Mouse (Mus musculus) layer of hippocampus, adult 2 months (tissue): ENCODE measurements around the gene Acap2. TPM values are rescaled to one million over a fixed set of nuclear protein-coding genes. Genes with fewer than 3 reads are reported as not detected.
A peak's percentile ranks its signal among the peaks of the same experiment; 100 is the strongest.

ENCODE experiments used
- DNase-seq, 2 experiments: peaks; one replicate each; pipeline ENCODE4 v3.0.0; 2022; ENCODE audit warnings: low spot score in 2 of 2
- H3K27ac ChIP-seq: fragments of 200-600 bp; 2 replicates; pipeline ENCODE4 v1.8.1; 2022
- H3K4me3 ChIP-seq: fragments of 200-600 bp; 2 replicates; pipeline ENCODE4 v1.8.1; 2022; ENCODE audit warnings: mild to moderate bottlenecking
- CTCF ChIP-seq: fragments of 200-600 bp; conservative IDR thresholded peaks from 2 replicates; pipeline ENCODE4 v1.8.1; 2022; ENCODE audit warnings: antibody characterized with exemption, mild to moderate bottlenecking, moderate library complexity
- total RNA-seq, 2 experiments: library from RNA; stranded (reverse); gene quantifications; 2 replicates each; pipeline ENCODE4 v1.2.3; 2021

Gene Acap2
- total RNA-seq, 2 experiments from 2014 or later, result 140 to 148 TPM

DNA sequence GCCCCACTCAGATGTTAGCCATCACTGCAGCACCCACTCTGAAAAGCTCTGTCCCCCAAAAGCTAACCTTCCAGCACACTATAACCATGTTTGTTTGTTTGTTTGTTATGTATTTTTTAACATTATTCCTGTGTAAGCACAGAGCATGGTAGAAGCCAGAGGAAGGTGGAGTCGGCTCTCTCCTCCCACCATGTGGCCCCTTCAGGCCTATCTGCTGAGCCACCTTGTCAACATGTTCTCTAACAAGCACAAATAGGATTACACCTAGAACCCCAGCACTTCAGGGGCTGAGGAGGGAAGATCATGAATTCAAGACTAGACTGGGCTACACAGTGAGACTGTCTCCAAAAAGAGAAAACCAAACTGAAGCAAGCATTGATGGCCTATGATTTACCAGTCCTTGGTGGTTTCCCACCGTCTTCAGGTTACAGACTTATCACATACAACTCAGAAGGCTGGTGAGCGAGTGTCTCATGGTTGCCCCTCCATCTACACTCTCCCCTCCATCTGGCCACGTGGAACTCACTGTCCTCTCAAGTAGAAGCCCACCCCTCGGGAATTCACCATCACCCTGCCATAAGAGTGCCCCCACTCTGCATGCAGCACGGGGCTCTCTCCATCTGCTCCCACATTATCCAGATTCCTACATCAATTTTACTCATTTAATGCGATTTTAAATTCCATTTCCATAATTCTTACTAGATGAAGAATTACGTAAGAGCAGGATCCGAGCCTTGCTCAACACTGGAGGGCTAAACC lies 26.0 kb downstream of the Acap2 start:
- no peak overlapping the region for H3K4me3 ChIP-seq
- H3K27ac ChIP-seq, result peak overlapping the region; percentile 2; the same call in 1 of the 2 replicates
- no peak for TF ChIP-seq CTCF
- no peak for DNase-seq

GRCm38 (mm10) chr16:31172229-31172628 lies 28.8 kb downstream of the Acap2 start:
- TF ChIP-seq CTCF, result no peak
- 0 out of 2 replicates have a peak overlapping the region, but pooled peaks have one; percentile 9 for H3K27ac ChIP-seq
- no peak for DNase-seq
- no peak overlapping the region for H3K4me3 ChIP-seq

- no peak for TF ChIP-seq CTCF
- H3K4me3 ChIP-seq, result no peak overlapping the region
- H3K27ac ChIP-seq, result no peak overlapping the region
- DNase-seq, result no peak
Measured at GRCm38 (mm10) chr16:31171418-31171817, 29.6 kb downstream of the Acap2 start.

DNA sequence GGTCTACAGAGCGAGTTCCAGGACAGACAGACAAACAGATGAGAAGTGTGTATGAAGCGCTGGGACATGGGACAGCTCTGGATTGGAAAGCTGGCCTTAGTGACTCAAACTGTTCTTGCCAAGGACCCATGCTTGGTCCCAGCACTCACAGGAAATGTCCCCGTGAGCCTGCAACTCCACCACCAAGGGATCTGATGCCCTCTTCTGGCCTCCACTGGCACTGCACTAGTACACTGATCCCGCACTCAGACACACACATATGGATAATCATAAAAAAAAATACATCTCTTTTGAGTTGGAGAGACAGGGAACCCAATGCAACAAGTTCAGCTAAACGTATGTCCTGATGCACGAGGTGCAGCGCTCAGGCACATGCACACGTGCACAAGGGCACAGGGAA lies 30.7 kb downstream of the Acap2 start:
- no peak for DNase-seq
- TF ChIP-seq CTCF, result peak; percentile 66
- no peak overlapping the region for H3K27ac ChIP-seq
- no peak overlapping the region for H3K4me3 ChIP-seq

- Histone ChIP-seq H3K27ac (no peak overlapping the region), H3K4me3 (no peak overlapping the region)
- TF ChIP-seq CTCF, result no peak
- DNase-seq, result no peak
Measured at GRCm38 (mm10) chr16:31169596-31169995, 31.4 kb downstream of the Acap2 start.

- no peak for TF ChIP-seq CTCF
- Histone ChIP-seq H3K4me3 (no peak overlapping the region), H3K27ac (no peak overlapping the region; the same call in 1 of the 2 replicates)
- no peak for DNase-seq
Measured at GRCm38 (mm10) chr16:31167934-31168333, 33.1 kb downstream of the Acap2 start.

DNA sequence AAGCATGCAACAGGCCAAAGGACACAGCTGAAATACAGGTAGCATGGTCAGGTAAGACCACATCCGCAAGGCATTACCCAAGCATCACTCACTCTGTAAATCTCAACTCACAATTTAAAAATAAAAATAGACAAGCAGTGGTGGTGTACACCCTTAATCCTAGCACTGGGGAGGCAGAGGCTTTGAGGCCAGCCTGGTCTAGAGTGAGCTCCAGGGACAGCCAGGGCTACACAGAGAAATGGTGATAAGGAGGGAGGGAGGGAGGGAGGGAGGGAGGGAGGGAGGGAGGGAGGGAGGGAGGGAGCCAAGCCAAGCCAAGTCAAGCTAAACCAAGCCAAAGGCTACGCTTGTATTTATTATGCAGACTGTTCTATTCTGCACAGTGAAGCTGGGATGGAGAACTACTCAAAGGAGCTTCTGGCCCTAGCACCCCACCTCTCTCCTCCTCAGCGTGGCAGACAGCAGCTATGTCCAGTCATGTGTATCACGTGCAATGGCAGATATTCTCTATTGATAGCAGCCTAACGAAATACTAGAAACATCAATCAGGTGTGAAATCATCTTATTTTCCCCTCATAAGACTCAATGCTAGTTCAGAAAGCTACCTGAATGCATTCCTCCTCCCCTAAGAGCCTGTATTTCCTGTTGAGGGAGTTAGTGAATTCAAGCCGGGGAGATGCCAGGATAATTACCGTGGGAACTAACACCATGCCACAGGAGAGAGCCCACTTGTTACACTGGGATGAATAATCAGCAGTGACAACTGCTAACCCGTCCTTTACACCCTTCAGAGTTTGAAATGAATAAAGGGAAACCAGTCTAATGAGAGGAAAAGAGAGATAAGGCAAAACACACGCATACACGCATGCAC lies 33.8 kb downstream of the Acap2 start:
- Histone ChIP-seq H3K27ac (peak overlapping the region; percentile 62; the same call in 1 of the 2 replicates), H3K4me3 (no peak overlapping the region)
- no peak for DNase-seq
- no peak for TF ChIP-seq CTCF

DNA sequence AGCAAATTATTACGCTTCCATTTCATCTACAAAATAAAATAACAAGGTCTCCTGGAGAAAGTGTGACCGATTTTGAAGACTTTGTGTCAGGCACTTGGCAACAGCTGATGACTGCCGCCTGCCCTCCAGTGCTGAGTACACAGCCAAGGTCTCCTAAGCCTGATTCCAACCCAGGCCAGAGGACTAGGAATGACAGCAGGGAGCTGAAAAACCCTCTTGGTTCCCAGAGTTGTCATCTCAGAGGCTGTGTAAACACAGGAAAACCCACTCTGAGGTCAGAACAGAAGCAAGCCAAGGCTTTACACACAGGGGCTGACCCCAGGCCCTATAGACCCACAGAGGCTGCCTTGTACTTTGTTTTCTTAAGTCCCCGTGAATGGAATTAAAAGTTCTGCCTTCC lies 35.1 kb downstream of the Acap2 start:
- no peak for DNase-seq
- peak overlapping the region; percentile 21 for H3K27ac ChIP-seq

DNA sequence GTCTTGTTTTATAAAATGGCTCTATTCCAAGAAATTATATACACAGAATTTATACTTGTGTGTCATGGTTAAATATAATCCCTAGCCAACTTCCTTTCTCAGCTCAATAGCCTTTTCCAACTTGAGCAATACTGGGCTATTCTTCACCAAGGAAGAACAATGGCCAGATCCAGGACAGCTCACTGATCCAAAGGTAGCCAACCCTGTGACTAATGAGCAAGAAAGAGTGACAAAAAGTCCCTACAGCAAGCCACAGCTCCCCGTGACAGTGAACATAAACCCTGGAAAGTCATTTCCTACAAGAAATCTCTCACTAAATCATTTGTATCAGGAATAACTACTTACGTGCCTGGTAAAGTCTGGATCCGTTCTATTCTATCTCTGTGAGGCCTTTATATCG lies 35.6 kb downstream of the Acap2 start:
- DNase-seq, result no peak
- Histone ChIP-seq H3K27ac (peak overlapping the region; percentile 21; the same call in 1 of the 2 replicates), H3K4me3 (no peak overlapping the region)
- TF ChIP-seq CTCF, result no peak

More for the DNA sequence above, 35.1 kb downstream of the Acap2 start:
- no peak overlapping the region for H3K4me3 ChIP-seq
- no peak for TF ChIP-seq CTCF

GRCm38 (mm10) chr16:31164125-31164524 lies 36.9 kb downstream of the Acap2 start:
- DNase-seq, result no peak
- Histone ChIP-seq H3K4me3 (no peak overlapping the region), H3K27ac (no peak overlapping the region)
- no peak for TF ChIP-seq CTCF

- DNase-seq, result no peak
- Histone ChIP-seq H3K27ac (peak overlapping the region; percentile 36; the same call in 1 of the 2 replicates), H3K4me3 (no peak overlapping the region)
- TF ChIP-seq CTCF, result no peak
Measured at GRCm38 (mm10) chr16:31160486-31160885, 40.6 kb downstream of the Acap2 start.

DNA sequence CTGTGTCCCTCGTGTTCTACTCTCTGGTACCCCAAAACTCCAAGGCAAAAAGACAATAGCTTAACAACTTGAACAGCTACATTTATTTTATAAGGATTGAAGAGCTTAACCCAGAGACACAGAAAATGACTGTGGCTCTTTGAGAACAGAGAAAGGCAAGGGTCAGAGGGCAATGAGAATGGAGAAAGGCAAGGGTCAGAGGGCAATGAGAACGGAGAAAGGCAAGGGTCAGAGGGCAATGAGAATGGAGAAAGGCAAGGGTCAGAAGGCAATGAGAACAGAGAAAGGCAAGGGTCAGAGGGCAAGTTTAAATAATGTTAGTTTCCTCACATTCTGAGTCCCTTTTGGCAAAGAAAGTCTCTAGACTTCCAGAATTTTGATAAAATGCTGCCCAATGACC lies 41.6 kb downstream of the Acap2 start:
- Histone ChIP-seq H3K27ac (no peak overlapping the region), H3K4me3 (no peak overlapping the region)
- TF ChIP-seq CTCF, result no peak
- DNase-seq, result no peak

GRCm38 (mm10) chr16:31149841-31150240 lies 51.2 kb downstream of the Acap2 start:
- no peak for DNase-seq
- Histone ChIP-seq H3K27ac (no peak overlapping the region), H3K4me3 (no peak overlapping the region)
- TF ChIP-seq CTCF, result no peak
